Mouse (Mus musculus) embryonic facial prominence, embryonic 11.5 days (tissue): ENCODE results near the gene Hnf4a. TPM values are rescaled to one million over a fixed set of nuclear protein-coding genes. Genes with fewer than 3 reads are reported as not detected.
"Not testable (repeated sequence)": the region's sequence is repeated elsewhere in the genome, so short reads cannot be mapped to it uniquely, and the experiment has no call there.

Experiments
- ATAC-seq: fragments of 200-750 bp; cut with Nextera tagmentation; replicated peaks from 2 replicates; pipeline ENCODE4 v1.8.0; 2017; ENCODE audit warnings: low read depth; ENCODE audit not compliant: insufficient number of reproducible peaks, low FRiP score, low TSS enrichment
- DNase-seq: peaks from one replicate; pipeline ENCODE4 v3.0.0-alpha.2; 2015; ENCODE audit warnings: low spot score
- H3K27ac ChIP-seq: fragments of 300-500 bp; sonication (generic); replicated peaks from 2 replicates; pipeline ENCODE4 v1.5.1; 2014; ENCODE audit warnings: mild to moderate bottlenecking, low read depth, low read length, control low read depth
- H3K27me3 ChIP-seq: fragments of 300-500 bp; sonication (generic); 2 replicates; pipeline ENCODE4 v1.6.1; 2014; ENCODE audit warnings: mild to moderate bottlenecking, low read length, moderate library complexity, mixed read lengths; ENCODE audit not compliant: control insufficient read depth, insufficient read depth
- H3K36me3 ChIP-seq: fragments of 300-500 bp; sonication (generic); replicated peaks from 2 replicates; pipeline ENCODE4 v1.6.1; 2014; ENCODE audit warnings: low read depth, mild to moderate bottlenecking, low read length, moderate library complexity, mixed read lengths; ENCODE audit not compliant: control insufficient read depth, insufficient read depth
- H3K4me1 ChIP-seq: fragments of 300-500 bp; sonication (generic); 2 replicates; pipeline ENCODE4 v1.6.1; 2014; ENCODE audit warnings: low read length, mixed read lengths; ENCODE audit not compliant: control insufficient read depth, insufficient read depth
- H3K4me2 ChIP-seq: fragments of 300-500 bp; sonication (generic); 2 replicates; pipeline ENCODE4 v1.6.1; 2014; ENCODE audit warnings: low read depth, mild to moderate bottlenecking, control low read depth, low read length, moderate library complexity
- H3K4me3 ChIP-seq: fragments of 300-500 bp; sonication (generic); 2 replicates; pipeline ENCODE4 v1.5.1; 2014; ENCODE audit warnings: low read depth, low read length, control low read depth
- H3K9ac ChIP-seq: fragments of 300-500 bp; sonication (generic); replicated peaks from 2 replicates; pipeline ENCODE4 v1.6.1; 2014; ENCODE audit warnings: mild to moderate bottlenecking, control low read depth, low read length
- H3K9me3 ChIP-seq: fragments of 300-500 bp; sonication (generic); replicated peaks from 2 replicates; pipeline ENCODE4 v1.6.1; 2016; ENCODE audit warnings: mild to moderate bottlenecking, low read length, inconsistent platforms, mixed read lengths; ENCODE audit not compliant: control insufficient read depth
- WGBS: fragments of 180-500 bp; shearing (Covaris S2); extraction: QIAGEN DNeasy Blood & Tissue Kit; methylation state at CpG from one replicate; pipeline ENCODE4 v1.1.7; 2014; 5-methylcytosine and 5-hydroxymethylcytosine counted together
- polyA plus RNA-seq: library from polyadenylated mRNA; unstranded; fragments of >200 nt; fragmentation: Nextera tagmentation; extraction: Ambion mirVana; gene quantifications from 2 replicates; pipeline ENCODE4 v1.2.1, GENCODE M21; 2014

The Hnf4a gene
- polyA plus RNA-seq, 1 experiment from 2014 or later = not detected

DNA sequence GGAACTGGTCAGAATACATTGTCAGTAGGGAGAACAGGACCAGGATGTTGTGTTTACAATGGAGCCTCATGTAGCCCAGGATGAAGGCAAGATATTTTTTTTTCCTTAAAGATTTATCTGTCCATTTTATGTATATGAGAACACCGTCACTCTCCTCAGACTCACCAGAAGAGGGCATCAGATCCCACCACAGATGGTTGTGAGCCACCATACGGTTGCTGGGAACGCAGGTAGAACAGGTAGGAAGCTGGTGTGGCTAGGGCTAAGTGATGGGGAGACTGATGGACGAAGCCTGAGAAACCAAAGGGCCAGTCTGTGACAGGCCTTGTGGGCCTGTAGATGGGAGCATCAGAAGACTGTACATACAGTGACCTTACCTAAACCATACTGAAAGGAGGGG lies 107.4 kb downstream of the Hnf4a start:
- Histone ChIP-seq H3K4me1 (no peaks in the 10 kb centered on the region), H3K9me3 (no peaks in the 10 kb centered on the region), H3K27ac (no peak overlapping the region), H3K36me3 (peaks cover 3% of the 10 kb centered on the region), H3K9ac (no peak overlapping the region), H3K4me3 (no peak overlapping the region), H3K27me3 (no peaks in the 10 kb centered on the region), H3K4me2 (no peak overlapping the region)
- DNase-seq (no peak), ATAC-seq (no peak)
- 86% methylated on average over 4 of the region's 4 CpGs for WGBS

DNA sequence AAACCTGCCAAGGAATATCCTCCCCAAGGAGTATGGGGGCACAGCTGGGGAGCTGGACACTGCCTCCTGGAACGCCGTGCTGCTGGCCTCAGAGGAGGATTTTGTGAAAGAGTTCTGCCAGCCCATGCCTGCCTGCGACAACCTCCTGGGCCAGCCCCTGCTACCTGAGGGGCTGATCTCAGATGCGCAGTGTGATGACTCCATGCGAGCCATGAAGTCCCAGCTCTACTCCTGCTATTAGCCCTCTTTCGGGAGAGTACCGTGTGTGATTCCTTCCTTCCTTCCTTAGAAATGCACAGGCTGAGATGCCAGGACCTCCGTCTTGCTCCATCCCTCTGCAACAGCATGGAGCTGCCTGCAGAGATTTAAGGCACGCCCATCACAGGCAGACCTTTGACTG lies 108.8 kb downstream of the Hnf4a start:
- 92% methylated on average over 9 of the region's 9 CpGs for WGBS
- Histone ChIP-seq H3K36me3 (peaks cover 3% of the 10 kb centered on the region), H3K4me1 (no peaks in the 10 kb centered on the region), H3K27me3 (no peaks in the 10 kb centered on the region), H3K4me3 (no peak overlapping the region), H3K27ac (no peak overlapping the region), H3K9me3 (no peaks in the 10 kb centered on the region), H3K9ac (no peak overlapping the region), H3K4me2 (no peak overlapping the region)
- ATAC-seq = no peak
- DNase-seq = no peak

DNA sequence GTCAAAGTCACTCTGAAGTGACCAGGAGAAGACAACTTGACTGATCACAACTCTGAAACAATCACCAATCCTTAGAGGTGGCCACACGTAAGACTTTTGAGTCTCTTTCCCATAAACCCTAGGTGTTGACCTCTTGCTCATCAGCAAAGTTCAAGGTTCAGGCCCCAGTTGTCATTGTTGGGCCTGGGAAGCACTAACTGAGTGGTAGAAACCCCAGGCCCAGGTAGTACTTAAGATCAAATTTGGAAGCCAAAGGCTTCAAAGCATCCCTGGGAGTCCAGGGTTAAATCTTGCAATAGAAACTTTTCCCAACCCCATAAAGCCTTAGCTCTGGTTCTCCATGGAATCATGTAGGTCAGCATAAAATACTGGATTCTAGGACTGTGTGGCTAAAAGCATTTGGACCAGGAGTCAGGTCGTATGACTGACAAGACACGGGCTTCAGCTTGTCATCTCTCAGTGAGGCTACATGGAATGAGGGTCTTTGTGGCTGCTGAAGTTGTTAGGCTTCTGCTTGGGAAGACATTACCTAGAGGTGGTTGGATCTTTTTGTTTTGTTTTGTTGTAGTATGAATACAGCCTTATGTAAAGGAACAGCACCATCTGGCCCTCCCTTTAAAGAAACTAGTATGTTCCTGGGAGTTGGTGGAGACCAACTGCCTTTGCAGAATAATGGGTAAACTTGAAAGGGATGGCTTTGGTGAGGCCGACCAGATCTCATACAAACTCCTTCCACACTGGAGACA lies 109.5 kb downstream of the Hnf4a start:
- peaks cover 3% of the 10 kb centered on the region for H3K36me3 ChIP-seq
- ATAC-seq = no peak
- WGBS = 92% methylated on average over 4 of the region's 4 CpGs

GRCm38 (mm10) chr2:163616652-163617227 lies 110.1 kb downstream of the Hnf4a start:
- ATAC-seq (no peak), DNase-seq (no peak)
- H3K4me2 ChIP-seq = no peak overlapping the region
- H3K27ac ChIP-seq = no peak overlapping the region
- H3K27me3 ChIP-seq = no peaks in the 10 kb centered on the region
- H3K9ac ChIP-seq = no peak overlapping the region
- H3K4me3 ChIP-seq = no peak overlapping the region
- 80% methylated on average over 3 of the region's 3 CpGs for WGBS
- H3K9me3 ChIP-seq = no peaks in the 10 kb centered on the region
- H3K4me1 ChIP-seq = no peaks in the 10 kb centered on the region
- peaks cover 3% of the 10 kb centered on the region for H3K36me3 ChIP-seq

More for the DNA sequence above, 109.5 kb downstream of the Hnf4a start:
- Histone ChIP-seq H3K9ac (no peak overlapping the region), H3K4me3 (no peak overlapping the region), H3K4me2 (no peak overlapping the region), H3K27ac (no peak overlapping the region), H3K9me3 (no peaks in the 10 kb centered on the region), H3K4me1 (no peaks in the 10 kb centered on the region), H3K27me3 (no peaks in the 10 kb centered on the region)
- DNase-seq = no peak

- Histone ChIP-seq H3K9ac (no peak overlapping the region), H3K9me3 (no peaks in the 10 kb centered on the region), H3K4me1 (no peaks in the 10 kb centered on the region), H3K4me2 (no peak overlapping the region), H3K27ac (no peak overlapping the region), H3K4me3 (no peak overlapping the region), H3K36me3 (no peaks in the 10 kb centered on the region; the same call in none of the 2 replicates), H3K27me3 (no peaks in the 10 kb centered on the region)
- no peak for ATAC-seq
- WGBS = 77% methylated on average over 3 of the region's 3 CpGs
- no peak for DNase-seq
Observed at GRCm38 (mm10) chr2:163617232-163617863, 110.7 kb downstream of the Hnf4a start.

GRCm38 (mm10) chr2:163617874-163618273 lies 111.3 kb downstream of the Hnf4a start:
- DNase-seq = no peak
- no peak overlapping the region for H3K9ac ChIP-seq
- H3K36me3 ChIP-seq = no peaks in the 10 kb centered on the region; the same call in none of the 2 replicates
- H3K27ac ChIP-seq = no peak overlapping the region
- 93% methylated on average over 4 of the region's 4 CpGs for WGBS
- no peak for ATAC-seq
- H3K4me2 ChIP-seq = no peak overlapping the region
- no peak overlapping the region for H3K4me3 ChIP-seq
- no peaks in the 10 kb centered on the region for H3K4me1 ChIP-seq
- H3K27me3 ChIP-seq = no peaks in the 10 kb centered on the region
- H3K9me3 ChIP-seq = no peaks in the 10 kb centered on the region

DNA sequence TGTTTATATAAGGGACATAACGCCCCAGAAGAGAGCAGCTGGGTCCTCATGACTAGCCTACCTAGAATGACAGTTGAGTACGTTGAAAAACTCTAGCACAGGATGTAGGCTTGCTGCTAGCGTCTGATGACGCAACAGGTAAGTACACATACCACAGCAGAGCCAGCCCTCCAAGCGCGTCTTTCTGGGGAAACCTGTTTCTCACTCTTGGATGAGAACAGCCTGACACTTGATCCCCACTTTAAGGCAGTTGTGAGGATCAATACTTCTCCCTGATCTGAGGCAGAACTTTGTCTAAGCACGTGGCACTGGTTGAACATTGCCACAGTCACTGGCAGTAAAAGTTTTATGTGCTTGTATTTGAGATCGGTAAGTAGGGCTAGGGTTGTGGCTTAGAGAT lies 113.8 kb downstream of the Hnf4a start:
- DNase-seq = no peak
- Histone ChIP-seq H3K27me3 (no peaks in the 10 kb centered on the region), H3K4me2 (no peak overlapping the region), H3K9me3 (no peaks in the 10 kb centered on the region), H3K4me1 (no peaks in the 10 kb centered on the region), H3K9ac (no peak overlapping the region), H3K27ac (no peak overlapping the region), H3K4me3 (no peak overlapping the region), H3K36me3 (peaks cover under 1% of the 10 kb centered on the region)
- WGBS = 89% methylated on average over 8 of the region's 8 CpGs
- ATAC-seq = no peak

- not testable (repeated sequence) for H3K36me3 ChIP-seq, H3K27me3 ChIP-seq, H3K27ac ChIP-seq, H3K9me3 ChIP-seq, H3K4me2 ChIP-seq, DNase-seq, H3K4me1 ChIP-seq, H3K9ac ChIP-seq, H3K4me3 ChIP-seq, ATAC-seq
- 91% methylated on average over 3 of the region's 3 CpGs for WGBS
Observed at GRCm38 (mm10) chr2:163621401-163621800, 114.8 kb downstream of the Hnf4a start.
